Mouse (Mus musculus) CD4-positive, CD25-positive, alpha-beta regulatory T cell, adult 2 months (primary cell): ENCODE measurements around the gene Glis2.
"Not testable (repeated sequence)": the region's sequence is repeated elsewhere in the genome, so short reads cannot be mapped to it uniquely, and the experiment has no call there.

ENCODE experiments used
- DNase-seq: peaks from one replicate; pipeline ENCODE4 v3.0.0-alpha.2; 2012; ENCODE audit warnings: low read depth, low spot score

Glis2 gene

DNA sequence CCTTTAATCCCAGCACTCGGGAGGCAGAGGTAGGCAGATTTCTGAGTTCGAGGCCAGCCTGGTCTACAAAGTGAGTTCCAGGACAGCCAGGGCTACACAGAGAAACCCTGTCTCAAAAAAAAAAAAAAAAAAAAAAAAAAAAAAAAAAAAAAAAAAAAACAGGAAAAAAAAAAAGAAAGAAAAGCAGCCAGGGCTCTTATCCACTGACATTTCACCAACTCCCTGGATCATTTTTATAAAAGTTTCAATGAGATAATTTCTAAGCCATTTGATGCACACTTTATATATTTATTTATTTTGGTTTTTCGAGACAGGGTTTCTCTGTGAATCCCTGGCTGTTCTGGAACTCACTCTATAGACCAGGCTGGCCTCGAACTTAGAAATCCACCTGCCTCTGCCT lies 13.3 kb upstream of the Glis2 start:
- DNase-seq: not testable (repeated sequence)

DNA sequence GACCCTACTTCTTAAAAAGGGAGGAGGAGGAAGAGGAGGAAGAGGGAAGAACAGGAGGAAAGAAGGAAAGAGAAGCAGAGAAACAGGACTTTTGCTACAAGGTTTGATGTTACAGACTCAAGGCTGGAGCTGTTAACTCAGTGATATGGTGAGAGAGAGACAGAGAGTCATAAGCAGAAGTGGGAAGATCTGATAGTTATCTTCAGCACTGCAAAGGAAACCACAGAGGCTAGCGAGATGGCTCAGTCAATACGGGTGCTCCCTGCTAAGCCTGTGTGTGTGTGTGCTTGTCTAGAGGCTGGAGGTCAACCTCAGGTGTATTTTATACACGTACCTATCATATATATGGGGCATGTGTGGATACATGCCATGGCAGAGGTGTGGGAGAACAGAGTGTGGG lies 10.7 kb upstream of the Glis2 start:
- peak; percentile 72 for DNase-seq

DNA sequence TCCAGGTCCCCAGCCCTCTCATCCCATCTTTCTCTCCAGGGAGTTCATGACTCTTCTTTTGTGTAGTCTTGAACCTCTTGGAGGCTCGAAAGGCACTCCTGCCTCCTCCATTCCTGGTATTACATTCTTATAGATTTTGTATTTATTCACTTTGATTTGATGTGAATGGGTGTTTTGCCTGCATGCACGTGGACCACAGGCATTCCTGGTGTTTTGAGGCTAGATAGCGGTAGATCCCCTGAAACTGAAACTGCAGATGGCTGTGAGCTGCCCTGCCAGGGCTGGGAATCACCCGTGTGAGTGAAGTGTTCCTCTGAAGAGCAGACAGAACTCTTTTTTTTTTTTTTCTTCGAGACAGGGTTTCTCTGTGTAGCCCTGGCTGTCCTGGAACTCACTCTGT lies 10.1 kb upstream of the Glis2 start:
- peak; percentile 27 for DNase-seq

DNA sequence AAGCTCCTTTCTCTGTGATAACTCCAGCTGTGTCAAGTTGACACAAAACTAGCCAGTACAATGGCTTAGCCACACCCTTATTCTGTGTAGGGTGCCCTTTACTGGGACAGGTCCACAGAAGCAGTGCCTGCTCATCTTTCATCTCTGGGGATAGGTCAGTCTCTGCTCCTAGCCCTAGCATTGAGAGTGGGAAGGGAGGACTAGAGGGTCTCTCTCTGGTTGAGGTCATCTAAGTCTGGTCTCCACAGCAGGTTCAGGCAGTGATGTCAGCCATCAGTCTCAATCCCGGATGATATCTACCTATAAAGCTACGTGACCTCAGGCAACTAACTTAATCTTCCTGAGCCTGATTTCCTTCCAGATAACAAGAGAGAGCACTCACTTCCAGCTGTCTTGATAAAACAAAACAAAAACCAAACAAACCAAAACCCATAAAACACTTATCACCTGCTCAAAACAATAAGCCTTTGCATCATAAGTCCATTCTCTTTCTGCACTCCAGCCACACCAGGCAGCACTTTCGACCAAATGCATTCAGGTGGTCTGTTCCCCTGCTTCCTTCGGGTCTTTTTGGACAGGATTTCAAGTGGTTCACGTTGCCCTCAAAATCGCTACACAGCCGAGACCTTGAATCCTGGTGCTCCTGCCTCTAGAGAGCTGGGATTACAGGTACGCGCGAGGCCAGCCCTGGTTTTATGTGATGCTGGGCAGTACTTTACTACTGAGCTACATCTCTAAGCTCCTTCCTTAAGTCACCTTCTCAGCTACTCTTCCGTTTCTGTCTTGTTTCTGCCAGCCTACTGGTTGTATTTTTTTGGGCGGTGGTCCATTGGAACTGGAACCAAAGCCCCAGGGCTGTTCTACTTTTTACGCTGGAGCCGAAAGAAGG lies 8.6 kb upstream of the Glis2 start:
- DNase-seq: peak; percentile 34

DNA sequence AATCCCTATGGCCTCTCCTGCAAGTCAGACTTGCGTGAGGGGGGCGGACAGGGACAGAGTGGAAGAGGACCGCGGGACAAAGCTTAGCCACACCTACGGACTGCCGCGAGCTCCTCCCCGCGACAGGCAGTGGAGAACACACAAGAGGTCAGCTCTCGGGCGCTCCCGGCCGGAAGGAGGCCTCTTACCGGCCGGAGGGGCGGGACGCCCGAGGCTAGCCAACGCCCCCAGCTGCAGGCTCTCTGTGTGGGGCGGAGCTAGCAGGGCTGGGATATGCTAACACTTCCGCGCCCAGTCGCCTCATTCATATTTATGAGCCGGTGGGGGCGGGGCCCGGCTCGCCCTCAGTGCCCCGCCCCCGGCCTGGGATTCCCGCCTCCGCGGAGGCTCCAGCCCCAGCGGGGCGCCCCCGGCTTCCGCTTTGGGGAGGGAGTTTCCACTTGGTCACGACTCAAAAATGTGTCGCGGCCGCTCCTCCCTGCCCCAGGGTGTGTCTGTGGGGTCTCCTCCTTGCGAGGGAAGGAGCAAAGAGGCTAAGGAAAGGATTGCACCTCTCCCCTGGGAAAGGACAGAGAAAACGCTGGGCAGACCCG lies 7.9 kb upstream of the Glis2 start:
- peak; percentile 96 for DNase-seq

DNA sequence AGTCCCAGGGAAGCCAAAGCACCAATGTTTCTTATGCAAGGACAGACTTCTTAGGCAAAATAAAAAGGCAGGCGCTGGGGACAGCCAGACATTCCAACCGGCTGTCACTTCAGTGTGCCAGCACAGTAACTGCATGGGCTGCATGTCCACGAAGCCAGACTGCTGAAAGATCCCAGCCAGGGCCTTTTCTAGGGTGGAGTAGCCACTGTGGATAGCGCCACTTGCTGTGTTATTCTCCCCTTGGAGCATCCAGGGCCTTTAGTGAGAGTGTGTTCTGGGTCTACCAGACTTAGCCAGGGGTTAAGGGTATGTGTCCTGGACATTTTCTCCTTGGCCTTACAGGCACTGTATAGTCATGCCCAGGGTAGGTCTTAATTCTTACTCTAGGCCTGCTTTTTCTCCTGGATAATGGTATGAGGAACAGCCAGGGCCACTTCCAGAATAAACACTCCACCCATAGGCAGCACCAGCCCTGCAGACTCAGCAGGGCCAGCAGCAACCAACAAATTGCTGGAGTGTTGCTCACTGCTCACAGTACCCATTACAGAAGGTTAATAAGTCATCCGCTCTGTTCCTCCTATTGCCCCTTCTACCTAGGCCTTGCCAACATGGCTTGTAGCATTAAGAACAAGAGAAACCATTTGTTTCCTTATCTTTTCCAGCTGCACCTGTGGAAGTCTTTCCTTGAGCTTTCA lies 6.8 kb upstream of the Glis2 start:
- no peak for DNase-seq

DNA sequence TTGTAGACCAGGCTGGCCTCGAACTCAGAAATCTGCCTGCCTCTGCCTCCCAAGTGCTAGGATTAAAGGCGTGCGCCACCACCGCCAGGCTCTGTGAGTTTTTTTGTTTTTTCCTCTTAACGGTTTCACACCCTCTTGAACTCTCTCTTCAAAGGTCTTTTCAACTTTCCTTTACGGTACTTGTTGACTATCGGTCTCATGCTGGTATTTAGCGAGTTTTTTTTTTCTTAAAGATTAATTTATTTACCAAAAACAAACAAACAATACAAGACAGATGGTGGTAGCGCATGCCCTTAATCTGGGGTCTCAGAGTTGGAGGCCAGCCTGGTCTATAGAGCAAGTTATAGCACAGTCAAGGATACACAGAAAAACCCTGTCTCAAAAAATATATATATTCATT lies 4.3 kb upstream of the Glis2 start:
- DNase-seq: peak; percentile 58

DNA sequence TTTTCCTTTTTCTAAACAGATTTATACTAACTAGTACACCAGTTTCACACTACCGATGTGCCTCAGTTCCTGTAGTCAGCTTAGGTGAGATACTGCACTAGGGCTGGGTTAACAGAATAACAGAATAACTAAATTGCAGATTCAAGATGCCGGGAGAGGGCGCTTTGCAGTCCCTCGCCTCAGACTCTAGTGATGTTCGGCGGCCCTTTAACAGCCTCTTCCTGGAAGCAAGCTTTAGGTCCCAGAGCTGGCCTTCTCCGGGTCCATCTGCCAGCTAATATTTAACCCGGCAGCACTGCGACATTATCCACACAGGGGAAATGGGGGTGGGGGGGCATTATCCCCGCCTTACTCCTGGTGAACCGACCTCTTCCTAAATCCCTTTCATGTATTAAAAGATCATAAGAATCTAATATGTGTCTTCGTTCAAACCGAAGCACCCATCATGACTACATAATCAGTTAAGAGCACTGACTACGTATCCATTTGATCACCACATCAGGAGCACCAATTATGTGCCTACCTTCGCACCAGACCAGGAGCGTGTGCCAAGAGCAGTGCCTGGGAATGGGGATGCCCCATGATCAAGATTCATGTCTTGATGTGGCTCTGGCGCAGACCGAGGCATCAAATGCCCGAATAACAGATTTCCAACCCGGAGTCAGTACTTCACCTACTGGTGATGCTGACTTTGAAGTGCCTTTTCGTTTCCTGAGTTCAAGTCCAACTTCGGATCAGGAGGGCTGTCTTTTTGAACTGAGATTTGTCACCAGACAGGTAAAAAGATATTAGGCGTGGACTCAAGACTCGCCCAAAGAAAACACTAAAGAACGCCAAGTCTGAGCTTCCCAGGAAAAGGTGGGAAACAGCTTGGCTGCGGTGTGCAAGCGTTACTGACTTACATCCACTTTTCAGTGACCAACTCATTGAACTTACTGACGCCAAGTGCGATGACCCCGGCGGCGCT lies 1.3 kb upstream of the Glis2 start:
- peak; percentile 70 for DNase-seq

DNA sequence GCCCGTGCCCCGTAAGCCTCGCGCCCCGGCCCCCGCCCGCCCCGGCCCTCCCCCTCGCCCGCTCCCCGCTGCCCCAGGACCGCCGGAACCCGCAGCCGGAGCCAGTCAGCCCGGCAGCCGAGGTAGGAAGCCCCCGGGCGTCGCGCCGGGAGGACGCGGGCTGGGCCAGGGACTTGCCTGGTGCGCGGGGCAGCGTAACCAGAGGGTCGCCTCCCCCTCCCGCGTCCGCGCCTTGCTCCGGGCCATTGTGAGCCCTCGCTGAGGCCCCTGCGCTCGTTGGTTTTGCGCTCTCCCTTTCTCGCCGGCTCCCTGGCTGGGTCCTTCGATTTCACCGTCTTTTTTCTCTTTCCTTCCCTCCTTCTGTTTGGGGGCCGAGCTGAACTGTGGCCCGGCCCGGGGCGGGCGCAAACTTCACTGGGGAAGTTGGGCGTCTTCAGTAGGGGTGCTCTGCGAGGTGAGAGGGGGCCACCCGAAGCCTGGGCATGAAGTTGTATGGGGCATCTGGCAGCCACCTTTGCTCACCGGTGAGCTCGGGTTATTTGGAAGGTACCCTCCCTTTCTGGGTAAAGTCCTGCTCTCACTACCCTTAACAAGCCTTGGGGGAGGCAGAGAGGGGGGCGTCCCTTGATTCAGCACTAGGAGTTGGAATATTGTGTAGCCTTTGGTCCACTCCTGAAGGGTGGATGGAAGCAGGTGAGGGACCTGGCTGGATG lies 457 bp downstream of the Glis2 start:
- DNase-seq: no peak

DNA sequence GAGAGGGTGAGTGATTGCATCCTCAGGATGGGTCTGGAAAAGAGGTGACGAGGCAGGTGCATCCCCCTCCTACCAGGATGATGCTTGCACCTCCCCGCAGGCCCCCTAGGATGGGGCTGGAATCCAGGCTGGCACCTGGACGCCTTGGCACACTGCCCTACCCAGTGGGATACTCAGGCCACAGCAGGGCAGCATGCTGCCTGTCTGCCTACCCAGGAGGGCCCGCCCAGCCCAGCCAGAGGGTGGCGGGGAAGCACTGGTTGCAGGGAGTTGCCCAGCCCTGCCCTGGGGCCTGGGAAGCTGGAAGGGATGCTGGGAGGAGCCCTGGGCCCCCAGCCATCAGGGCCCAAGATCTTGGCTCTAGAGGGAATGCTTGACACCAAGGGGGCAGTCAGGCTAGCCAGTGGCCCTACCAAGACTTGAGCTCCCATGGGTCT lies 1.0 kb downstream of the Glis2 start:
- peak; percentile 11 for DNase-seq

DNA sequence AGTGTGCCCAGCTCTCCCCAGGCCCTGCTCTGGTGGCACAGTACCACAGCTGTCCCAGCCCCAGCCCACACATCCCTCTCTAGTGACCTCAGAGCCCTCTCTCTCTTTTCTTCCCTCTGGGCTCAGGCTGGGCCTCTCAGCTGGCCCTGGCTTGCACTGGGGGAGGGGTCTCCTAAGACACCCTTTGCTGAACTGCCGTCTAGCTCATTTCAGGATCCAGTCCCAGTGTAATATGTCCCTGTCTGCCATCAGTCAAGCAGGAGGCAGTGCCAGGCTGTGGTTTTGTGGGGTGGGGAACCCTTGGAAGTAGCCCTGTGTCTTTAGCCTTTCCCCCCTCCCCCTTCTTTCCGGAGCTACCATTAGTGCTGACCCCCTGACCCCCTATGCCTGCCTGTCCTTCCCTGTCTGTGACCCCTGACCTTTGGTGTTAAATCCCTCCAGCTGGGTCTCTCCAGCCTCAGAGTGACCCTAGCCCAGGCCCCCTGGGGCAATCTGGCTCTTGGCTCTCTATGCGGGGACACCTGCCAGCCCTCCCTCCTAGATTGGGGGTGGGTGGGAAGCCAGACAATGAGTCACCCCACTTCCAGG lies 1.7 kb downstream of the Glis2 start:
- DNase-seq: no peak

DNA sequence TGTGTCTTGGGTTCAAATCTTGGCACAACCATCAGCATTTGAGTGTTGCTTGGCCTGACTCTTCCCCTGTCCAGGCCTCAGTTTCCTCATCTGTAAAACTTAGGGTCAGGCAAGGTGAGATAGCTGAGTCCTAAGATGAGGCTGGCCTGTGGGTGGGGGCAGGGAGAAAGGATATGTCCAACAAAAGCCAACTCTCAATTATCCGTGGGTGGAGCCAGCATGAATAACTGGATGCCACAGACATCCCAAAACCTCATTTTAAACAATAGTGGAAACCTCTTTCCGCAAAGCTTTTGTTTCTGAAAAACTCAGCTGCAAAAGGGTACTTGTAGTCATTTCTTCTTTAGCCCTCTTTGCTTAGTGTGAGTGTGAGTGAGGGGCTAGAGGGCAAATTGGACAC lies 2.3 kb downstream of the Glis2 start:
- DNase-seq: no peak

DNA sequence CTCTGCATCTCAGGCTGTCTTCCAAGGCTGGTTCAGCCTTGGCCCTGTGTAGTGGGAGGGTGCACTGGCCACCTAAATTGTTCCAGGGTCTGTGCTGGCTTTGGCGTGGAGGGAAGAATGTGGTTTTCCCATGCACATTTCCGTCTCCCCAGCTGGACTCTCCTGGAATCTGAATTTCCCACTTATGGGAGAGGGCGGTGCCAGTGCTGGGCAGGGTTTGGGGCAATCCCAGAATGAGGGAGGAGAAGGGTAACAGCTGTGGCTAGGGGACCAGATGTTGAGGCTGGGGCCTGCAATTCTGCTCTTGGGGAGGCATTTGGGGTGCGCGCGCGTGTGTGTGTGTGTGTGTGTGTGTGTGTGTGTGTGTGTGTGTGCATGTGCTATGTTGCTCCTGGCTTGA lies 2.8 kb downstream of the Glis2 start:
- DNase-seq: no peak

DNA sequence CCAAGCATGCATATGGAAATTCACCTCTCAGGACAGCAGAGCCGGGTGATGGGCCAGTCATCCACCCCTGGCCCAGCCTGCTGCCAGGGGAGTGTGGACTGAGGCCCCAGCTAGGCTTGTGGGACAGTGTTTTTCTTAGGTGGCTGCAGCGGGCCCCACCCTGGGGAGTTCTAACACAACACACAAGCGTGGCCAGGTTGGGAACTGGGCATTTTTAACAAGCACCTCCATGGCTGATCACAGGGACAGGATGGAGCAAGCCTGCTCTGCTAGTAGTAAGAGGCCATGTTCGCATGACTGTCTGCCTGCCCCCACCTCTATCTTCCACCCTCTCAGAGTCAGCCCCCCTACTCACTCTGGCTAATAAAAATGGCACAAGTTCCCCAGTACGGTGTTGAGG lies 3.5 kb downstream of the Glis2 start:
- no peak for DNase-seq

DNA sequence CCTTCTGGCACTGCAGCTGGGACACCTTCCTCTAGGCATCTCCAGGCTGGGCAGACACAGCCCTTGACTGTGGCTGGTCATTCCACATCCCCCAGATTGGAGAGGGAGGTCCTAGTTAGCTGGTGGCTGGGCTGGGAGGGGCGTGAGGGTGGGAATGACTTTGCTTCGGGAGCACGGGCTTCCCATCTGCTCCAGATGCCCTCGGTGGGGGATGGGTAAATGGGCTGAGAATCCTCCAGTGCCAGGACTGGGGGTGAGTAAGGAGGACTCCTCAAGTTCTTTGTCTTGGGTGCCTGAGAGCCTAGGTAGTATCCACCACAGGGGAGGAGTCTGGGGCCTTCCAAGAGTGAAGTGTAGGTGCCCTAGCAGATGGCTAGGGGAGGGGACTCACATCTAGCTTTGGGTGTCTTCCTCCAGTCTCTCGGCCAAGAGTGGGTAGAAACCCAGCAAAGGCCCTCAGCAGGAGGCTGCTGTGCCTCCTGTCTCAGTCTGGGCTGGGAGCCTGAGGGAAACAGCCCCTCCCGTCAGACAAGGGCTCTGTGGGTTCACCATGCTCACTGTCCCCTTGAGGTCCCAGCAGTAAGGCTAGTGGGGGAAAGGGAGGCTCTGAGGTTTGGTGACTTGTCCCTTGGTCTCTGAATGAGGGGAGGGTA lies 4.5 kb downstream of the Glis2 start:
- no peak for DNase-seq

DNA sequence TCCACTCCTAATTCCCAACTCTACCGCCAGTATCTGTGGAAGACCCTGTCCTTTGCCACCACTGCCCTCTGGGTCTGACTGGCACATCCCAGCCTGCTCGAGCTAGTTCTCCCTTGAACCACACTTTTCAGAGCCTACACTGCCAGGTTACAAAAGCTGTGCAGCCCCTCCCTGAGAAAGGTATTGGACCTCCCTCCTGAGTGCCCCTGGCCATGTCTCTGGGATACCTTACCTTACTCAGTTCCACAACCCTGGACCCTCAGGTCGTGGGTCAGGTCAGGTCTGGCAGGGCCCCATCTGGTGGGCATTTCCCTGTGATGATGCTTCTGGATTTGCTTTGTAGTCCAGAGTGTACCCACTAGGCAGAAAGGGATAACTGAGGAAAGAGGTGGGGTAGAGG lies 5.1 kb downstream of the Glis2 start:
- no peak for DNase-seq

DNA sequence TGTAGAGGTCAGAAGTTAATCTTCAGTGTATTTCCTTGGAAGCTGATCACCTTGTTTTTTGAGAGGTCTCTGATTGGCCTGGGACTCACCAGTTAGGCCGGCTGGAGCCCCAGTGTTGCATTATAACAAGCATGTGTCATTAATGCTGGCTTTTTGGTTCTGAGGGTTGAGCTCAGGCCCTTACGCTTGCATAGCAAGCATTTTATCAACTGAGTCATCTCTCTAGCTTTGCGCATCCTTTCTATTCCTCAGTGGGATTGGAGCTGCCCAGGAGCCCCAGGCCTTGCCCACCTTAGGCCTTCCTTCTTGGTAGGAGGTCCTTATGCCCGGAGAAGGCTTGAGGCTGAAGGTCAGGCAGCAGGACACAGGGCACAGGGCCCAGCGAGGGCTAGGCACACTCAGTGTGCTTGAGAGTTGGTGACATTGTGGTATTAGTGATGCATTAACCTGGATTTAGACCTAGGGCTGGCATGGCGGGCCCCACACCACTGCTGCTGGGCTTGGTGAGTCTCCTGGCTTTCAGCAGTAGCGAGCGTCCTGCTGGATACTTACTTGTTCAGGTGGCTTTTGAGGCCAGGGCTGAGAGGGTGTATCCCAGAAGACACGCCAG lies 6.3 kb downstream of the Glis2 start:
- no peak for DNase-seq

DNA sequence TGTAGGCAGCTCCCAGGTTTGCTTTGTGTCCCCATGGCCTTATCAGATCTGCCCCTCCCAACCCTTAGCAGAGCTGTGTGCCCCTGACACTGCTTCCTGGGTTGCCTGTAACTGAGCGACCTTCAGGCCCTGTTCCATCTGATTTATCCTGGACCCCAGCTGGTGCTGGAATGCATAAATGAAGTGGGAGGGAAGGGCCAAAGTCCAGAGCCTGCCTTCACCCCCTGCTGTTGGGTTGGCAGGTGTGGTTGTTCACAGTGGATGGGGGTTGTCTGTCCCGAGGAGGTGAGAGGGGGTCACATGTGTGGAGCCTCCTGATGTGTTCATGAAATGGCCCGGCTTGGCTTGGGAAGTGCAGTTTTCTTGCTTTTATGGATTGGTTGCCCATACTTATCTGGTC lies 7.7 kb downstream of the Glis2 start:
- DNase-seq: no peak

DNA sequence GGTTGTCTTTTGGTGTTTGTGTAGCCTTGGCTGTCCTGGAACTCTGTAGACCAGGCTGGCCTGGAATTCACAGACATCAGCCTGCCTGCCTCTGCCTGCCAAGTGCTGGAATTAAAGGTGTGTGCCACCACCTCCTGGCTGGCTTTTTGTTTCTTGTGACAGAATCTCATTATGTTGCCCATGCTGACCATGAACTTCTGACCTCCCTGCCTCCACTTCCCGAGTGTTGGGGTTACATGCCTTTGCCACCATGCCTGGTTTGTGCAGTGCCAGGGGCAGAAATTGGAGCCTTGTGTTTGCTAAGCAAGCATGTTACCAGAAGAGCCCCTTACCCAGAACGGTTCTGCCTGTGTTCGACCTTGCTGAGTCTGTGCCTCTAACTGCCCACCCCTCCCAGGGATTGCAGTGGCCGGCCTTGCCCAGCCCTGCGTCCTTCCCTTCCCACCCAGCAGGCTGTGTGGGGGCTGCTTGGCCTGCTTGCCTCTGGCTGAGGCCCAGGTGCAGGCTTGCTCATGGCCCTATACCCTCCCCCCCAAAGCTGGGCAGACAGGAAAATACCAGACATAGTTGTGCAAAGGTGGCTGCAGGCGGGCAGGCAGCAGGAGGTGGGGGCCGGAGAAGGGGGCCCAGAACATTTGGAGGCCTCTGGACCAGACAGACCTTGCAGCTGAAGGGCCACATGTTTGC lies 8.4 kb downstream of the Glis2 start:
- DNase-seq: no peak
